Mouse (Mus musculus): ENCODE data around the gene Plekhm3.

GRCm38 (mm10) chr1:64754658-64755057 is 202.0 kb downstream of the Plekhm3 start:
- TF ChIP-seq CTCF (IDR thresholded peaks at IDR 0.05; ENCODE audit: control insufficient read depth, insufficient read depth, insufficient read length) (no peak), MAX (IDR thresholded peaks at IDR 0.05) (no peak)

All from C2C12 (cell line).